In genomic region chr2:160138091-160138490, GRCm38 (mm10) we compare ENCODE assay signal across 33 mouse cellular contexts.
"Had no signal": no experiment of that assay in that cellular context is flagged by ENCODE, and none has a peak within 500 bp of the region (broad histone marks: within the 10 kb centered on the region; RNA-seq: fewer than 3 reads in every experiment).

No protein-coding gene starts in this region.

- DNase-seq: heart, postnatal 10 days; heart, postnatal 14 days; heart, postnatal 36 days; heart, postnatal 4 days; kidney, adult 11 months; kidney, adult 18-20 months; kidney, adult 2 months; kidney, adult 8-10 months; kidney, adult 9 months; kidney, postnatal 10 days; kidney, postnatal 14 days; kidney, postnatal 25 days; kidney, postnatal 36 days; kidney, postnatal 4 days; layer of hippocampus, adult 9-11 months; layer of hippocampus, postnatal 36 days had no signal

- H3K27me3 ChIP-seq: heart, embryonic 13.5 days; heart, embryonic 15.5 days; hindbrain, embryonic 12.5 days; hindbrain, embryonic 13.5 days; hindbrain, embryonic 15.5 days; intestine, embryonic 15.5 days; kidney, embryonic 15.5 days had no signal

- ATAC-seq: hindbrain, embryonic 16.5 days; hindbrain, postnatal 0 days; inflammation-experienced regulatory T-cells, adult 6 months; intestine, embryonic 15.5 days; intestine, embryonic 16.5 days; intestine, postnatal 0 days had no signal

- H3K27ac ChIP-seq: heart, embryonic 13.5 days; heart, embryonic 15.5 days; hindbrain, embryonic 10.5 days; hindbrain, embryonic 12.5 days; hindbrain, embryonic 13.5 days; hindbrain, embryonic 14.5 days; hindbrain, embryonic 15.5 days; hindbrain, postnatal 0 days; intestine, embryonic 15.5 days; kidney, embryonic 15.5 days; kidney, postnatal 0 days; layer of hippocampus, adult 2 months; left cerebral cortex, adult 2 months had no signal

- H3K9ac ChIP-seq: heart, embryonic 13.5 days; heart, embryonic 15.5 days; hindbrain, embryonic 12.5 days; hindbrain, embryonic 13.5 days; hindbrain, embryonic 14.5 days; hindbrain, embryonic 15.5 days; intestine, embryonic 15.5 days; kidney, embryonic 15.5 days had no signal

- H3K4me1 ChIP-seq: heart, embryonic 13.5 days; heart, embryonic 15.5 days; hindbrain, embryonic 10.5 days; hindbrain, embryonic 12.5 days; intestine, embryonic 15.5 days; kidney, embryonic 15.5 days had no signal

- H3K4me2 ChIP-seq: heart, embryonic 13.5 days; heart, embryonic 15.5 days; hindbrain, embryonic 12.5 days; hindbrain, embryonic 13.5 days; hindbrain, embryonic 14.5 days; hindbrain, embryonic 15.5 days; intestine, embryonic 15.5 days; kidney, embryonic 15.5 days had no signal

- H3K4me3 ChIP-seq: heart, embryonic 13.5 days; heart, embryonic 15.5 days; hindbrain, embryonic 10.5 days; hindbrain, embryonic 12.5 days; hindbrain, embryonic 13.5 days; hindbrain, embryonic 15.5 days; intestine, embryonic 15.5 days; kidney, embryonic 15.5 days; layer of hippocampus, adult 2 months; left cerebral cortex, adult 2 months had no signal

- H3K9me3 ChIP-seq: heart, embryonic 13.5 days; heart, embryonic 15.5 days; hindbrain, embryonic 10.5 days; hindbrain, embryonic 12.5 days; hindbrain, embryonic 13.5 days; hindbrain, embryonic 15.5 days; intestine, embryonic 15.5 days; kidney, embryonic 15.5 days had no signal

- H3K36me3 ChIP-seq: heart, embryonic 13.5 days; heart, embryonic 15.5 days; hindbrain, embryonic 10.5 days; hindbrain, embryonic 12.5 days; hindbrain, embryonic 13.5 days; hindbrain, embryonic 15.5 days; intestine, embryonic 15.5 days; kidney, embryonic 15.5 days had no signal
